Mouse (Mus musculus) hindbrain, embryonic 13.5 days (tissue): ENCODE results near the gene Rnf103. TPM values are rescaled to one million over a fixed set of nuclear protein-coding genes. Genes with fewer than 3 reads are reported as not detected.

ENCODE experiments used
- ATAC-seq: fragments of 200-750 bp; cut with Nextera tagmentation; 2 replicates; pipeline ENCODE4 v1.8.0; 2017; ENCODE audit warnings: moderate TSS enrichment; ENCODE audit not compliant: low FRiP score
- H3K27ac ChIP-seq: fragments of 300-500 bp; sonication (generic); 2 replicates; pipeline ENCODE4 v1.5.1; 2015; ENCODE audit warnings: inconsistent platforms, mild to moderate bottlenecking, moderate library complexity
- H3K27me3 ChIP-seq: fragments of 300-500 bp; sonication (generic); 2 replicates; pipeline ENCODE4 v1.6.1; 2015; ENCODE audit warnings: mild to moderate bottlenecking, inconsistent platforms
- H3K36me3 ChIP-seq: fragments of 300-500 bp; sonication (generic); 2 replicates; pipeline ENCODE4 v1.6.1; 2015; ENCODE audit warnings: mild to moderate bottlenecking, inconsistent platforms
- H3K4me1 ChIP-seq: fragments of 300-500 bp; sonication (generic); replicated peaks from 2 replicates; pipeline ENCODE4 v1.6.1; 2015; ENCODE audit warnings: inconsistent platforms
- H3K4me2 ChIP-seq: fragments of 300-500 bp; sonication (generic); 2 replicates; pipeline ENCODE4 v1.6.1; 2015; ENCODE audit warnings: inconsistent platforms, mild to moderate bottlenecking, moderate library complexity
- H3K4me3 ChIP-seq: fragments of 300-500 bp; sonication (generic); 2 replicates; pipeline ENCODE4 v1.5.1; 2015; ENCODE audit warnings: mild to moderate bottlenecking, inconsistent platforms
- H3K9ac ChIP-seq: fragments of 300-500 bp; sonication (generic); 2 replicates; pipeline ENCODE4 v1.6.1; 2015; ENCODE audit warnings: mild to moderate bottlenecking, inconsistent platforms
- H3K9me3 ChIP-seq: fragments of 300-500 bp; sonication (generic); 2 replicates; pipeline ENCODE4 v1.6.1; 2016; ENCODE audit warnings: inconsistent platforms
- WGBS: fragments of 180-500 bp; shearing (Covaris S2); methylation state at CpG from one replicate; pipeline ENCODE4 v1.1.7; 2015; 5-methylcytosine and 5-hydroxymethylcytosine counted together
- polyA plus RNA-seq: library from polyadenylated mRNA; unstranded; fragments of >200 nt; fragmentation: Nextera tagmentation; extraction: Ambion mirVana; gene quantifications from 2 replicates; pipeline ENCODE4 v1.2.1, GENCODE M21; 2015

Rnf103 gene
- polyA plus RNA-seq, 1 experiment from 2014 or later, result 23.8 TPM

- ATAC-seq, result no peak
- Histone ChIP-seq H3K4me2 (no peak overlapping the region), H3K4me3 (no peak overlapping the region), H3K9ac (no peak overlapping the region), H3K9me3 (no peaks in the 10 kb centered on the region), H3K27me3 (no peaks in the 10 kb centered on the region), H3K4me1 (peaks cover 13% of the 10 kb centered on the region), H3K36me3 (peaks cover 26% of the 10 kb centered on the region), H3K27ac (no peak overlapping the region)
- 89% methylated on average over 3 of the region's 3 CpGs for WGBS
Measured at GRCm38 (mm10) chr6:71500575-71500974, 6.9 kb downstream of the Rnf103 start.

GRCm38 (mm10) chr6:71503001-71503400 is 9.3 kb downstream of the Rnf103 start:
- H3K27me3 ChIP-seq, result no peaks in the 10 kb centered on the region
- no peaks in the 10 kb centered on the region for H3K9me3 ChIP-seq
- H3K4me1 ChIP-seq, result no peaks in the 10 kb centered on the region
- 68% methylated on average over 4 of the region's 4 CpGs for WGBS
- peaks cover 37% of the 10 kb centered on the region for H3K36me3 ChIP-seq
- no peak overlapping the region for H3K27ac ChIP-seq
- H3K9ac ChIP-seq, result no peak overlapping the region
- no peak for ATAC-seq
- H3K4me2 ChIP-seq, result no peak overlapping the region
- H3K4me3 ChIP-seq, result no peak overlapping the region

- Histone ChIP-seq H3K4me1 (no peaks in the 10 kb centered on the region), H3K27ac (no peak overlapping the region), H3K4me3 (no peak overlapping the region), H3K9me3 (no peaks in the 10 kb centered on the region), H3K36me3 (peaks cover 39% of the 10 kb centered on the region), H3K9ac (no peak overlapping the region), H3K27me3 (no peaks in the 10 kb centered on the region), H3K4me2 (no peak overlapping the region)
- no peak for ATAC-seq
Measured at GRCm38 (mm10) chr6:71503670-71504069, 10.0 kb downstream of the Rnf103 start.

GRCm38 (mm10) chr6:71504091-71504490 is 10.4 kb downstream of the Rnf103 start:
- WGBS, result 84% methylated on average over 4 of the region's 4 CpGs
- H3K36me3 ChIP-seq, result peaks cover 42% of the 10 kb centered on the region
- no peak overlapping the region for H3K4me2 ChIP-seq
- ATAC-seq, result no peak
- H3K9me3 ChIP-seq, result no peaks in the 10 kb centered on the region
- H3K4me3 ChIP-seq, result no peak overlapping the region
- no peaks in the 10 kb centered on the region for H3K27me3 ChIP-seq
- H3K9ac ChIP-seq, result no peak overlapping the region
- no peak overlapping the region for H3K27ac ChIP-seq
- no peaks in the 10 kb centered on the region for H3K4me1 ChIP-seq

GRCm38 (mm10) chr6:71505671-71506070 is 12.0 kb downstream of the Rnf103 start:
- H3K27ac ChIP-seq, result no peak overlapping the region
- WGBS, result 95% methylated on average over 2 of the region's 2 CpGs
- H3K9me3 ChIP-seq, result no peaks in the 10 kb centered on the region
- no peak overlapping the region for H3K4me2 ChIP-seq
- no peaks in the 10 kb centered on the region for H3K4me1 ChIP-seq
- peaks cover 49% of the 10 kb centered on the region for H3K36me3 ChIP-seq
- no peaks in the 10 kb centered on the region for H3K27me3 ChIP-seq
- H3K9ac ChIP-seq, result no peak overlapping the region
- no peak for ATAC-seq
- H3K4me3 ChIP-seq, result no peak overlapping the region

- peaks cover 19% of the 10 kb centered on the region for H3K36me3 ChIP-seq
- no peaks in the 10 kb centered on the region for H3K27me3 ChIP-seq
- 91% methylated on average over 4 of the region's 4 CpGs for WGBS
- no peaks in the 10 kb centered on the region for H3K4me1 ChIP-seq
- no peak for ATAC-seq
- H3K4me2 ChIP-seq, result no peak overlapping the region
- no peak overlapping the region for H3K27ac ChIP-seq
- no peaks in the 10 kb centered on the region for H3K9me3 ChIP-seq
- H3K9ac ChIP-seq, result no peak overlapping the region
- H3K4me3 ChIP-seq, result no peak overlapping the region
Measured at GRCm38 (mm10) chr6:71519476-71519875, 25.8 kb downstream of the Rnf103 start.

- Histone ChIP-seq H3K27me3 (no peaks in the 10 kb centered on the region), H3K4me2 (no peak overlapping the region), H3K27ac (no peak overlapping the region), H3K4me3 (no peak overlapping the region), H3K4me1 (no peaks in the 10 kb centered on the region), H3K9me3 (no peaks in the 10 kb centered on the region), H3K9ac (no peak overlapping the region), H3K36me3 (peaks cover 18% of the 10 kb centered on the region)
- ATAC-seq, result no peak
- 56% methylated on average over 3 of the region's 3 CpGs for WGBS
Measured at GRCm38 (mm10) chr6:71525556-71525955, 31.9 kb downstream of the Rnf103 start.

GRCm38 (mm10) chr6:71527056-71527455 is 33.4 kb downstream of the Rnf103 start:
- no peak for ATAC-seq
- Histone ChIP-seq H3K4me1 (no peaks in the 10 kb centered on the region), H3K36me3 (peaks cover 13% of the 10 kb centered on the region), H3K27ac (no peak overlapping the region), H3K27me3 (no peaks in the 10 kb centered on the region), H3K4me3 (no peak overlapping the region), H3K4me2 (no peak overlapping the region), H3K9ac (no peak overlapping the region), H3K9me3 (no peaks in the 10 kb centered on the region)
- 91% methylated on average over 10 of the region's 10 CpGs for WGBS

- H3K27ac ChIP-seq, result no peak overlapping the region
- 93% methylated on average over 9 of the region's 9 CpGs for WGBS
- H3K27me3 ChIP-seq, result no peaks in the 10 kb centered on the region
- no peak overlapping the region for H3K4me2 ChIP-seq
- H3K9me3 ChIP-seq, result no peaks in the 10 kb centered on the region
- H3K9ac ChIP-seq, result no peak overlapping the region
- ATAC-seq, result no peak
- no peak overlapping the region for H3K4me3 ChIP-seq
- H3K4me1 ChIP-seq, result no peaks in the 10 kb centered on the region
- H3K36me3 ChIP-seq, result peaks cover 13% of the 10 kb centered on the region
Measured at GRCm38 (mm10) chr6:71527826-71528225, 34.1 kb downstream of the Rnf103 start.

GRCm38 (mm10) chr6:71530176-71530575 is 36.5 kb downstream of the Rnf103 start:
- no peaks in the 10 kb centered on the region for H3K27me3 ChIP-seq
- H3K36me3 ChIP-seq, result peaks cover 13% of the 10 kb centered on the region
- H3K4me3 ChIP-seq, result no peak overlapping the region
- H3K4me1 ChIP-seq, result no peaks in the 10 kb centered on the region
- H3K4me2 ChIP-seq, result no peak overlapping the region
- H3K27ac ChIP-seq, result no peak overlapping the region
- no peaks in the 10 kb centered on the region for H3K9me3 ChIP-seq
- no peak for ATAC-seq
- no peak overlapping the region for H3K9ac ChIP-seq
- 90% methylated on average over 8 of the region's 8 CpGs for WGBS

GRCm38 (mm10) chr6:71537286-71537685 is 43.6 kb downstream of the Rnf103 start:
- Histone ChIP-seq H3K27me3 (no peaks in the 10 kb centered on the region; the same call in 1 of the 2 replicates), H3K4me2 (no peak overlapping the region), H3K36me3 (no peaks in the 10 kb centered on the region), H3K4me1 (no peaks in the 10 kb centered on the region), H3K27ac (no peak overlapping the region), H3K4me3 (no peak overlapping the region), H3K9ac (no peak overlapping the region), H3K9me3 (no peaks in the 10 kb centered on the region)
- no peak for ATAC-seq

GRCm38 (mm10) chr6:71543686-71544499 is 50.2 kb downstream of the Rnf103 start, which contains the start of gene Chmp3:
Gene Chmp3 (plus strand): TSS chr6:71543797.
- H3K4me1 ChIP-seq, result peaks cover 9% of the 10 kb centered on the region
- peak; percentile 98 for ATAC-seq
- under 1% methylated on average over 50 of the region's 59 CpGs for WGBS
- peaks cover 3% of the 10 kb centered on the region; the same call in 1 of the 2 replicates for H3K36me3 ChIP-seq
- peak within 1 kb of the TSS; percentile 98 for H3K27ac ChIP-seq
- H3K9me3 ChIP-seq, result no peaks in the 10 kb centered on the region
- no peaks in the 10 kb centered on the region; the same call in 1 of the 2 replicates for H3K27me3 ChIP-seq
- peak within 1 kb of the TSS; percentile 91 for H3K9ac ChIP-seq
- peak within 1 kb of the TSS; percentile 76 for H3K4me3 ChIP-seq
- H3K4me2 ChIP-seq, result peak within 1 kb of the TSS; percentile 67

GRCm38 (mm10) chr6:71555507-71555951 is 61.8 kb downstream of the Rnf103 start:
- Histone ChIP-seq H3K27me3 (no peaks in the 10 kb centered on the region), H3K4me3 (no peak overlapping the region), H3K27ac (no peak overlapping the region), H3K4me2 (no peak overlapping the region), H3K9me3 (no peaks in the 10 kb centered on the region), H3K36me3 (peaks cover 8% of the 10 kb centered on the region), H3K9ac (no peak overlapping the region), H3K4me1 (no peaks in the 10 kb centered on the region)
- WGBS, result 94% methylated on average over 2 of the region's 2 CpGs
- ATAC-seq, result no peak
